Mouse (Mus musculus) stomach, postnatal 0 days (tissue): ENCODE measurements around the gene Capn2.

ENCODE experiments used
- CTCF ChIP-seq: IDR thresholded peaks from 2 replicates; pipeline ENCODE4 v1.5.1; 2016; ENCODE audit warnings: antibody characterized with exemption, low read depth, mild to moderate bottlenecking, moderate library complexity
- EP300 ChIP-seq: optimal IDR thresholded peaks from 2 replicates; pipeline ENCODE3; 2016; ENCODE audit warnings: antibody characterized with exemption

DNA sequence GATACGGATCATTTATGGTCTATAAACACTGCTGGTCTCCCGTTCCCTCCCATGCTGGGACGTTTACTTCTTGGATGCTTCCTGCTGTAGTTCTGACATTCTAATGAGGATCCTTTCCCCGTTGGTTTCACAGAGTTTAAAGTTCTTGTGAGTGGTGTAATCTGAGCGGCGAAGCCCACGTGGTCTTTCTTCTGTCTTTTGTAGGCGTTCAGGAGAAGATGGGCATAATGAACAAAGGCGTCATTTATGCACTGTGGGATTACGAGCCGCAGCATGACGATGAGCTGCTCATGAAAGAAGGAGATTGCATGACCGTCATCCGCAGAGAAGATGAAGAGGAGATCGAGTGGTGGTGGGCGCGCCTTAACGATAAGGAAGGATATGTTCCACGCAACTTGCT lies 58.9 kb downstream of the Capn2 start:
- TF ChIP-seq EP300: no peak
- TF ChIP-seq CTCF: no peak
